Mouse (Mus musculus): ENCODE results near the gene Lpar6. TPM values are rescaled to one million over a fixed set of nuclear protein-coding genes. Genes with fewer than 3 reads are reported as not detected.

Lpar6 gene
- polyA plus RNA-seq, 1 experiment from 2014 or later, result 3.9 TPM

GRCm38 (mm10) chr14:73252276-73252675 lies 14.6 kb downstream of the Lpar6 start:
- H3K4me2 ChIP-seq (ENCODE audit: low read length), result no peak overlapping the region
- 50% methylated on average over 2 of the region's 2 CpGs for WGBS
- ATAC-seq, result no peak

GRCm38 (mm10) chr14:73253453-73254251 lies 16.0 kb downstream of the Lpar6 start:
- Histone ChIP-seq H3K36me3 (ENCODE audit: control insufficient read depth, insufficient read depth) (no peaks in the 10 kb centered on the region), H3K9ac (replicated peaks; ENCODE audit: low read depth, low read length) (no peak overlapping the region), H3K27ac (ENCODE audit: low read length) (no peak overlapping the region), H3K4me1 (replicated peaks; ENCODE audit: control insufficient read depth, insufficient read depth, low read length) (no peaks in the 10 kb centered on the region), H3K27me3 (replicated peaks; ENCODE audit: control insufficient read depth, insufficient read depth, low read length) (no peaks in the 10 kb centered on the region), H3K4me3 (replicated peaks; ENCODE audit: low read length) (no peak overlapping the region), H3K9me3 (ENCODE audit: control insufficient read depth, low read length) (no peaks in the 10 kb centered on the region), H3K4me2 (ENCODE audit: low read length) (no peak overlapping the region)
- WGBS, result 47% methylated on average over 6 of the region's 6 CpGs
- ATAC-seq, result no peak

More at GRCm38 (mm10) chr14:73252276-73252675, 14.6 kb downstream of the Lpar6 start:
- Histone ChIP-seq H3K9me3 (ENCODE audit: control insufficient read depth, low read length) (no peaks in the 10 kb centered on the region), H3K27ac (ENCODE audit: low read length) (no peak overlapping the region), H3K4me3 (replicated peaks; ENCODE audit: low read length) (no peak overlapping the region), H3K4me1 (replicated peaks; ENCODE audit: control insufficient read depth, insufficient read depth, low read length) (no peaks in the 10 kb centered on the region), H3K36me3 (ENCODE audit: control insufficient read depth, insufficient read depth) (no peaks in the 10 kb centered on the region), H3K27me3 (replicated peaks; ENCODE audit: control insufficient read depth, insufficient read depth, low read length) (no peaks in the 10 kb centered on the region), H3K9ac (replicated peaks; ENCODE audit: low read depth, low read length) (no peak overlapping the region)

- Histone ChIP-seq H3K4me2 (ENCODE audit: low read length) (no peak overlapping the region), H3K9ac (replicated peaks; ENCODE audit: low read depth, low read length) (no peak overlapping the region), H3K36me3 (ENCODE audit: control insufficient read depth, insufficient read depth) (no peaks in the 10 kb centered on the region), H3K27ac (ENCODE audit: low read length) (no peak overlapping the region), H3K4me3 (replicated peaks; ENCODE audit: low read length) (no peak overlapping the region), H3K9me3 (ENCODE audit: control insufficient read depth, low read length) (no peaks in the 10 kb centered on the region), H3K27me3 (replicated peaks; ENCODE audit: control insufficient read depth, insufficient read depth, low read length) (no peaks in the 10 kb centered on the region), H3K4me1 (replicated peaks; ENCODE audit: control insufficient read depth, insufficient read depth, low read length) (no peaks in the 10 kb centered on the region)
- no peak for ATAC-seq
- 83% methylated on average over 4 of the region's 4 CpGs for WGBS
These were observed 16.7 kb downstream of the Lpar6 start for GRCm38 (mm10) chr14:73254412-73254811.

- H3K27ac ChIP-seq (ENCODE audit: low read length), result no peak overlapping the region
- H3K36me3 ChIP-seq (ENCODE audit: control insufficient read depth, insufficient read depth), result no peaks in the 10 kb centered on the region
- H3K27me3 ChIP-seq (replicated peaks; ENCODE audit: control insufficient read depth, insufficient read depth, low read length), result no peaks in the 10 kb centered on the region
- H3K4me3 ChIP-seq (replicated peaks; ENCODE audit: low read length), result no peak overlapping the region
- no peaks in the 10 kb centered on the region for H3K4me1 ChIP-seq (replicated peaks; ENCODE audit: control insufficient read depth, insufficient read depth, low read length)
- ATAC-seq, result no peak
- H3K9ac ChIP-seq (replicated peaks; ENCODE audit: low read depth, low read length), result no peak overlapping the region
- no peak overlapping the region for H3K4me2 ChIP-seq (ENCODE audit: low read length)
- no peaks in the 10 kb centered on the region for H3K9me3 ChIP-seq (ENCODE audit: control insufficient read depth, low read length)
- WGBS, result 62% methylated on average over 3 of the region's 3 CpGs
These were observed 17.8 kb downstream of the Lpar6 start for GRCm38 (mm10) chr14:73255426-73255970.

- Histone ChIP-seq H3K27me3 (replicated peaks; ENCODE audit: control insufficient read depth, insufficient read depth, low read length) (no peaks in the 10 kb centered on the region), H3K27ac (ENCODE audit: low read length) (no peak overlapping the region), H3K9me3 (ENCODE audit: control insufficient read depth, low read length) (no peaks in the 10 kb centered on the region), H3K36me3 (ENCODE audit: control insufficient read depth, insufficient read depth) (peaks cover 3% of the 10 kb centered on the region), H3K4me1 (replicated peaks; ENCODE audit: control insufficient read depth, insufficient read depth, low read length) (no peaks in the 10 kb centered on the region), H3K4me2 (ENCODE audit: low read length) (no peak overlapping the region), H3K4me3 (replicated peaks; ENCODE audit: low read length) (no peak overlapping the region), H3K9ac (replicated peaks; ENCODE audit: low read depth, low read length) (no peak overlapping the region)
- 79% methylated on average over 7 of the region's 7 CpGs for WGBS
- ATAC-seq, result no peak
These were observed 19.7 kb downstream of the Lpar6 start for GRCm38 (mm10) chr14:73257348-73257747.

- no peak overlapping the region for H3K4me3 ChIP-seq (replicated peaks; ENCODE audit: low read length)
- peaks cover 5% of the 10 kb centered on the region for H3K36me3 ChIP-seq (ENCODE audit: control insufficient read depth, insufficient read depth)
- H3K9me3 ChIP-seq (ENCODE audit: control insufficient read depth, low read length), result no peaks in the 10 kb centered on the region
- H3K4me1 ChIP-seq (replicated peaks; ENCODE audit: control insufficient read depth, insufficient read depth, low read length), result no peaks in the 10 kb centered on the region
- WGBS, result 71% methylated on average over 4 of the region's 4 CpGs
- no peaks in the 10 kb centered on the region for H3K27me3 ChIP-seq (replicated peaks; ENCODE audit: control insufficient read depth, insufficient read depth, low read length)
- no peak overlapping the region for H3K27ac ChIP-seq (ENCODE audit: low read length)
- no peak overlapping the region for H3K4me2 ChIP-seq (ENCODE audit: low read length)
- no peak for ATAC-seq
- no peak overlapping the region for H3K9ac ChIP-seq (replicated peaks; ENCODE audit: low read depth, low read length)
These were observed 20.5 kb downstream of the Lpar6 start for GRCm38 (mm10) chr14:73258181-73258580.

- Histone ChIP-seq H3K27ac (ENCODE audit: low read length) (no peak overlapping the region), H3K4me2 (ENCODE audit: low read length) (no peak overlapping the region), H3K9me3 (ENCODE audit: control insufficient read depth, low read length) (peaks cover 2% of the 10 kb centered on the region; the same call in 1 of the 2 replicates), H3K4me3 (replicated peaks; ENCODE audit: low read length) (no peak overlapping the region), H3K9ac (replicated peaks; ENCODE audit: low read depth, low read length) (no peak overlapping the region), H3K4me1 (replicated peaks; ENCODE audit: control insufficient read depth, insufficient read depth, low read length) (no peaks in the 10 kb centered on the region), H3K27me3 (replicated peaks; ENCODE audit: control insufficient read depth, insufficient read depth, low read length) (no peaks in the 10 kb centered on the region), H3K36me3 (ENCODE audit: control insufficient read depth, insufficient read depth) (peaks cover 10% of the 10 kb centered on the region)
- ATAC-seq, result no peak
- WGBS, result 92% methylated on average over 9 of the region's 9 CpGs
These were observed 24.5 kb downstream of the Lpar6 start for GRCm38 (mm10) chr14:73262210-73262609.

GRCm38 (mm10) chr14:73266166-73266565 lies 28.5 kb downstream of the Lpar6 start:
- H3K4me3 ChIP-seq (replicated peaks; ENCODE audit: low read length), result no peak overlapping the region
- WGBS, result 85% methylated on average over 3 of the region's 3 CpGs
- H3K9ac ChIP-seq (replicated peaks; ENCODE audit: low read depth, low read length), result no peak overlapping the region
- H3K9me3 ChIP-seq (ENCODE audit: control insufficient read depth, low read length), result peaks cover 2% of the 10 kb centered on the region; the same call in 1 of the 2 replicates
- H3K27ac ChIP-seq (ENCODE audit: low read length), result no peak overlapping the region
- H3K36me3 ChIP-seq (ENCODE audit: control insufficient read depth, insufficient read depth), result peaks cover 10% of the 10 kb centered on the region
- H3K4me1 ChIP-seq (replicated peaks; ENCODE audit: control insufficient read depth, insufficient read depth, low read length), result no peaks in the 10 kb centered on the region
- H3K4me2 ChIP-seq (ENCODE audit: low read length), result no peak overlapping the region
- no peak for ATAC-seq
- no peaks in the 10 kb centered on the region for H3K27me3 ChIP-seq (replicated peaks; ENCODE audit: control insufficient read depth, insufficient read depth, low read length)

GRCm38 (mm10) chr14:73271807-73272206 lies 34.1 kb downstream of the Lpar6 start:
- peaks cover 2% of the 10 kb centered on the region; the same call in 1 of the 2 replicates for H3K36me3 ChIP-seq (ENCODE audit: control insufficient read depth, insufficient read depth)
- no peak overlapping the region for H3K9ac ChIP-seq (replicated peaks; ENCODE audit: low read depth, low read length)
- no peaks in the 10 kb centered on the region for H3K27me3 ChIP-seq (replicated peaks; ENCODE audit: control insufficient read depth, insufficient read depth, low read length)
- no peak for ATAC-seq
- H3K4me3 ChIP-seq (replicated peaks; ENCODE audit: low read length), result no peak overlapping the region
- no peak overlapping the region for H3K4me2 ChIP-seq (ENCODE audit: low read length)
- no peaks in the 10 kb centered on the region for H3K9me3 ChIP-seq (ENCODE audit: control insufficient read depth, low read length)
- H3K4me1 ChIP-seq (replicated peaks; ENCODE audit: control insufficient read depth, insufficient read depth, low read length), result peaks cover 2% of the 10 kb centered on the region; the same call in 1 of the 2 replicates
- no peak overlapping the region for H3K27ac ChIP-seq (ENCODE audit: low read length)
- WGBS, result 15% methylated on average over 5 of the region's 5 CpGs

Measured in forebrain, embryonic 16.5 days (tissue).